Mouse (Mus musculus) hindbrain, embryonic 13.5 days (tissue): ENCODE measurements around the gene Smg6. TPM values are rescaled to one million over a fixed set of nuclear protein-coding genes. Genes with fewer than 3 reads are reported as not detected.

Experiments used
- ATAC-seq: fragments of 200-750 bp; cut with Nextera tagmentation; 2 replicates; pipeline ENCODE4 v1.8.0; 2017; ENCODE audit warnings: moderate TSS enrichment; ENCODE audit not compliant: low FRiP score
- H3K27ac ChIP-seq: fragments of 300-500 bp; sonication (generic); 2 replicates; pipeline ENCODE4 v1.5.1; 2015; ENCODE audit warnings: inconsistent platforms, mild to moderate bottlenecking, moderate library complexity
- H3K27me3 ChIP-seq: fragments of 300-500 bp; sonication (generic); 2 replicates; pipeline ENCODE4 v1.6.1; 2015; ENCODE audit warnings: mild to moderate bottlenecking, inconsistent platforms
- H3K36me3 ChIP-seq: fragments of 300-500 bp; sonication (generic); 2 replicates; pipeline ENCODE4 v1.6.1; 2015; ENCODE audit warnings: mild to moderate bottlenecking, inconsistent platforms
- H3K4me1 ChIP-seq: fragments of 300-500 bp; sonication (generic); replicated peaks from 2 replicates; pipeline ENCODE4 v1.6.1; 2015; ENCODE audit warnings: inconsistent platforms
- H3K4me2 ChIP-seq: fragments of 300-500 bp; sonication (generic); 2 replicates; pipeline ENCODE4 v1.6.1; 2015; ENCODE audit warnings: inconsistent platforms, mild to moderate bottlenecking, moderate library complexity
- H3K4me3 ChIP-seq: fragments of 300-500 bp; sonication (generic); 2 replicates; pipeline ENCODE4 v1.5.1; 2015; ENCODE audit warnings: mild to moderate bottlenecking, inconsistent platforms
- H3K9ac ChIP-seq: fragments of 300-500 bp; sonication (generic); 2 replicates; pipeline ENCODE4 v1.6.1; 2015; ENCODE audit warnings: mild to moderate bottlenecking, inconsistent platforms
- H3K9me3 ChIP-seq: fragments of 300-500 bp; sonication (generic); 2 replicates; pipeline ENCODE4 v1.6.1; 2016; ENCODE audit warnings: inconsistent platforms
- WGBS: fragments of 180-500 bp; shearing (Covaris S2); methylation state at CpG from one replicate; pipeline ENCODE4 v1.1.7; 2015; 5-methylcytosine and 5-hydroxymethylcytosine counted together
- polyA plus RNA-seq: library from polyadenylated mRNA; unstranded; fragments of >200 nt; fragmentation: Nextera tagmentation; extraction: Ambion mirVana; gene quantifications from 2 replicates; pipeline ENCODE4 v1.2.1, GENCODE M21; 2015

Smg6 gene
- polyA plus RNA-seq, 1 experiment from 2014 or later = 17.8 TPM

DNA sequence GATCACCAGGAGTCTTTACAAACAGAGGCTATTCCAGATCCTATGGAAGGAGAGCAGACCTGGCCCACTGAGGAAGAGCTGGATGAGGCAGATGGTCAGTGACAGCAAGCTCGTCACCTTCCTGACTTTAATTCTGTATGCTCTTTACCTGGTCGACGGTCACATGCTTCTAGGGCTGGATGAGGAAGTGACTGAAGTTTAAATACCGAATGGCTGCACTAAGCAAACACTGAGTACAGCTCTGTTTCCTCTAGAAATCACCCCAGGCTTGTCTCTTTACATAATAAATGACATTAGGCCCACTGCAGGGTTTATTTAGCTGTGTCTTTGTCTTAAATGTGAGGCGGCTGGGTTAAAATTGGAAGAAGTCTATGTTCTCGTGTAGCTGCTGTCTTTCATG, 24.1 kb upstream of the Smg6 start:
- Histone ChIP-seq H3K9ac (no peak overlapping the region), H3K4me3 (no peak overlapping the region), H3K4me1 (peaks cover 25% of the 10 kb centered on the region), H3K36me3 (peaks cover 70% of the 10 kb centered on the region), H3K27ac (no peak overlapping the region), H3K27me3 (no peaks in the 10 kb centered on the region), H3K9me3 (no peaks in the 10 kb centered on the region), H3K4me2 (no peak overlapping the region)
- no peak for ATAC-seq
- WGBS = 92% methylated on average over 6 of the region's 6 CpGs

DNA sequence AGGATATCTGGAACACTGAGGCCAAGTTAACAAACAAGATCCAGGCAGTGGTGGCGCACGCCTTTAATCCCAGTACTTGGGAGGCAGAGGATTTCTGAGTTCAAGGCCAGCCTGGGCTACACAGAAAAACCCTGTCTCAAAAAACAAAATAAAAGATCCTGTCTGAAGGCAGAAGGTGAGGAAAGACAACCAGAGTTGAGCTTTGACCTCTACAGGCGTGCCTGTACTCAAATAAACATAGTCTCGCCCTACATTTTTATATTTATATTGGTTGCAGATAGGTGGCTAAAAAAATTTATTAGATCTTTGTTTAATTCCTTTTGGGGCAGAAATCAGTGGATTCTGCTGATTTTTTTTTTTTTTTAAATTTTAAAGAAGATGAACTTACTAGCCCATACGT, 23.2 kb upstream of the Smg6 start:
- ATAC-seq = no peak
- no peaks in the 10 kb centered on the region for H3K9me3 ChIP-seq
- H3K27me3 ChIP-seq = no peaks in the 10 kb centered on the region
- WGBS = 93% methylated on average over 5 of the region's 5 CpGs
- peaks cover 22% of the 10 kb centered on the region for H3K4me1 ChIP-seq
- no peak overlapping the region for H3K4me2 ChIP-seq
- peaks cover 79% of the 10 kb centered on the region for H3K36me3 ChIP-seq
- H3K27ac ChIP-seq = no peak overlapping the region
- no peak overlapping the region for H3K4me3 ChIP-seq
- no peak overlapping the region for H3K9ac ChIP-seq

DNA sequence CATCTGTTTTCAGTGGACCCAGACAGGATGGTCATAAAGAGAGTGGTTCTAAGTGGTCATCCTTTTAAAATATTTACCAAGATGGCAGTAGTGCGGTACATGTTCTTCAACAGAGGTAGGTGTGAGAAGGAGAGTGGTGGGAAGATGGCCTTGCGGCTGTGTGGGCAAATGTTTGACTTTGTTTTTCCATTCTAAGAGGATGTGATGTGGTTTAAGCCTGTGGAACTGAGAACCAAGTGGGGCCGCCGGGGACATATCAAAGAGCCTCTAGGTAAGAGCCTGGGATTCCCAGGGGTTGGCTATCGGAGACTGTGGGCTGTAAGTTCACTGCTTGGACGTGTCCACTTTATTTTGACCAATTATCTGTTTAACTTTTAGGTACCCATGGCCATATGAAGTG, 17.8 kb upstream of the Smg6 start:
- H3K9me3 ChIP-seq = no peaks in the 10 kb centered on the region
- H3K4me2 ChIP-seq = no peak overlapping the region
- 96% methylated on average over 6 of the region's 6 CpGs for whole genome bisulfite sequencing
- no peak overlapping the region for H3K4me3 ChIP-seq
- no peak overlapping the region for H3K27ac ChIP-seq
- H3K36me3 ChIP-seq = peaks cover 78% of the 10 kb centered on the region
- H3K9ac ChIP-seq = no peak overlapping the region
- ATAC-seq = no peak
- no peaks in the 10 kb centered on the region for H3K4me1 ChIP-seq
- H3K27me3 ChIP-seq = no peaks in the 10 kb centered on the region

DNA sequence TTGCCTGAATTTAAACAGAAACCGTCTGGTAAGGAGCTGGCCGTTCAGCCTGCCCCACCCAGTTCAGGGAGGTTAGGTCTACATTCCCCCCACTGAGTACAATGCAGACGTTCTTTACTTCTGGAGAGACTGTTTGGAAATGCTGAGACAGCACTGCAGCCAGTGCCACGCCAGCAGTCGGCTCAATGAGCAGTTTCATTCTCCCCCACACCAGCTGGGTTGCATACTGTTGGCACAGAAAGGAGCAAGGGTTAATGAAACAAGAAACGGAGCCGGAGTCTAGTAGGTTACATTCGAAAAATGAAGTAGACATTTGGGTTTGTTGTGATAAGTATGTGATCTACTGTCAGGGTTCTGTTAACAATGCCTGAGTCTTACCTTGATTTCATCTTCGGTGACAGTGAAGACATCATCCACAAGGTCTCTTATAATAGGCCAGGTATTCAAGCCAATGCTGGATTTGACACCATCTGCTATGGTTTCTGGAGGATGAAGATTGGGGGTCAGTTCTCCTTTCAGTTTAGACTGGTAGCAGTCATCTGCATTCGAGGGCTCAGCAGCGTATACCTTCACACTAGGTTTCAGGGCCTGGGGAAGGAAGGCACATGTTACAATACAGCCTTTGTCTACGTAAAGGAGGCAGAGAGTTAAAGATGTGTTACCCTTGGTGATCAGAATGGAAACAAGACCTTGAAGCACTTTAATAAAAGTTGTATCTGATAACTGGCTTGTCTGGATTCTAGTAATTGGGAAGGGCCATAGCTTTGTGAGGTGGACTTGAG, 16.8 kb upstream of the Smg6 start:
- no peak for ATAC-seq
- H3K27me3 ChIP-seq = no peaks in the 10 kb centered on the region
- H3K9me3 ChIP-seq = no peaks in the 10 kb centered on the region
- no peak overlapping the region for H3K4me2 ChIP-seq
- no peaks in the 10 kb centered on the region for H3K4me1 ChIP-seq
- no peak overlapping the region for H3K9ac ChIP-seq
- H3K36me3 ChIP-seq = peaks cover 69% of the 10 kb centered on the region
- WGBS = 87% methylated on average over 12 of the region's 12 CpGs
- no peak overlapping the region for H3K27ac ChIP-seq
- no peak overlapping the region for H3K4me3 ChIP-seq

DNA sequence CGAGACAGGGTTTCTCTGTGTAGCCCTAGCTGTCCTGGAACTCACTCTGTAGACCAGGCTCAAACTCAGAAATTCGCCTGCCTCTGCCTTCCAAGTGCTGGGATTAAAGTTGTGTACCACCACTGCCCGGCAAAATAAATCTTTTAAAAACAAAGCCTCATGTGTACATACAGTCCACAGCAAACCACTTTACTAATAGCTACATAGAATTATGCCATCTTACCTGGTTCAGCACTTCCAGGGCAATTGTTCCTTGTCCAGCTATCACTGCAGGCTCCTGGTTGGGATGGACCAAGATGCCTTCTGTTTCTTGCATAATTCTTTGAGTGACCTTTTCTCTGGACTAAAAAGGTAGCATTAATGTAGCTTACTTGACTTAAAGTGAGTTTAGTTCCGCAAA, 15.6 kb upstream of the Smg6 start:
- Histone ChIP-seq H3K4me1 (no peaks in the 10 kb centered on the region), H3K27ac (no peak overlapping the region), H3K36me3 (peaks cover 57% of the 10 kb centered on the region), H3K27me3 (no peaks in the 10 kb centered on the region), H3K9ac (no peak overlapping the region), H3K9me3 (no peaks in the 10 kb centered on the region), H3K4me2 (no peak overlapping the region), H3K4me3 (no peak overlapping the region)
- ATAC-seq = no peak
- 86% methylated on average over 4 of the region's 4 CpGs for WGBS

DNA sequence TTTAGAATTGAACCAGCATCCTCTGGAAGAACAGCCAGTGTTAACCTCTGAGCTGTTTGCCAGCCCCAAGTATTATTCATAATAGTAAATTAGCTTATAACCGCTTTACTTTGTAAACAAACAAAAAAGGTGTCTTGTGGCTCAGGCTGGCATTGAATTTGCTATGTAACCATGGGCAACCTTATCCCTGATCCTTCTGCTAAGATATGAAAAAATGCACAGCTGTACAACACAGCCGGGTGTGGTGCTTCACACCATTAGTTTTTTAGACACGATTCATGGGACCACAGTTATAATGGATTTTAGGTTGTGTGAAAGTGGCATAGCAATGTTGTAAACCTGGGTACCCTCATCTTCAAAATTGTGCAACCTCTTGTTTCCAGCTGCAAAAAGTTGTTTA, 13.1 kb upstream of the Smg6 start:
- no peaks in the 10 kb centered on the region for H3K27me3 ChIP-seq
- H3K4me3 ChIP-seq = no peak overlapping the region
- no peaks in the 10 kb centered on the region for H3K9me3 ChIP-seq
- no peak overlapping the region for H3K4me2 ChIP-seq
- H3K4me1 ChIP-seq = no peaks in the 10 kb centered on the region
- H3K9ac ChIP-seq = no peak overlapping the region
- H3K27ac ChIP-seq = no peak overlapping the region
- 88% methylated on average over 3 of the region's 3 CpGs for WGBS
- no peak for ATAC-seq
- H3K36me3 ChIP-seq = peaks cover 39% of the 10 kb centered on the region

DNA sequence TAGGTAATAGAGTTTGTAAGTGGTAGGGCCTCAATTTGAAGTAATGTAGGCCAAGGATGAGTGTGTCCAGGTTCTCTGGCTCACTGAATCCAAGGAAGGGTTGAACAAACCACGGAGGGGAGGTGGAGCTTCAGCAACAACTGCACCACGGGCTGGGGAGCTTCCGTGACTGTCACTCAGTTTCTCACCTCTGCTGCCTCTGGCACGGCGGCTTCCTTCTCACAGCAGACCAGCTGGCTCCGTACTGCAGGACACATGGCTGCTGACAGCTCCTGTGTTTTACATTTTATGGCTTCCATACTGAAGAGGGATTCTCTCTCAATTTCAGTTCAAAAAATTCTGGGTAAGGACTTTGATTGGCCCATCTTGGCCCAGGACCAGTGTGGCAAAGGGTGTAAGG, 6.4 kb upstream of the Smg6 start:
- peaks cover 17% of the 10 kb centered on the region for H3K4me1 ChIP-seq
- no peak overlapping the region for H3K9ac ChIP-seq
- no peak for ATAC-seq
- no peaks in the 10 kb centered on the region for H3K27me3 ChIP-seq
- 86% methylated on average over 6 of the region's 6 CpGs for WGBS
- H3K9me3 ChIP-seq = no peaks in the 10 kb centered on the region
- no peak overlapping the region for H3K27ac ChIP-seq
- H3K36me3 ChIP-seq = peaks cover 30% of the 10 kb centered on the region
- no peak overlapping the region for H3K4me2 ChIP-seq
- no peak overlapping the region for H3K4me3 ChIP-seq

DNA sequence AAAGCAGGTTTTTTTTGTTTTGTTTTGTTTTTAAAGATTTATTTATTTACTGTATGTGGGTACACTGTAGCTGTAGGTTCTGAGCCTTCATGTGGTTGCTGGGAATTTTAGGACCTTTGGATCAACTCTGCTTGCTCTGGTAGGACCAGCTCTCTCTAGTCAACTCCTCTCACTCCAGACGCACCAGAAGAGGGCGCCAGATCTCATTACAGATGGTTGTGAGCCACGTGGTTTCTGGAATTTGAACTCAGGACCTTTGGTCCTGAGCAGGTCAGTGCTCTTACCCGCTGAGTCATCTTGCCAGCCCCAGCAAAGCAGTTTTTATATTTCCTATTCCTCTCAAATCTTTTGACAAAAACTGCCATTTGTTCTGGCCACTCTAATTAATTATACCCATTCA, 1.5 kb upstream of the Smg6 start:
- H3K36me3 ChIP-seq = peaks cover 6% of the 10 kb centered on the region
- peaks cover 35% of the 10 kb centered on the region for H3K4me1 ChIP-seq
- 67% methylated on average over 4 of the region's 4 CpGs for WGBS
- no peaks in the 10 kb centered on the region for H3K27me3 ChIP-seq
- no peak overlapping the region for H3K27ac ChIP-seq
- no peak overlapping the region for H3K9ac ChIP-seq
- no peaks in the 10 kb centered on the region for H3K9me3 ChIP-seq
- peak overlapping the region; percentile 69; the same call in 1 of the 2 replicates for H3K4me2 ChIP-seq
- ATAC-seq = no peak
- peak overlapping the region; percentile 90 for H3K4me3 ChIP-seq

DNA sequence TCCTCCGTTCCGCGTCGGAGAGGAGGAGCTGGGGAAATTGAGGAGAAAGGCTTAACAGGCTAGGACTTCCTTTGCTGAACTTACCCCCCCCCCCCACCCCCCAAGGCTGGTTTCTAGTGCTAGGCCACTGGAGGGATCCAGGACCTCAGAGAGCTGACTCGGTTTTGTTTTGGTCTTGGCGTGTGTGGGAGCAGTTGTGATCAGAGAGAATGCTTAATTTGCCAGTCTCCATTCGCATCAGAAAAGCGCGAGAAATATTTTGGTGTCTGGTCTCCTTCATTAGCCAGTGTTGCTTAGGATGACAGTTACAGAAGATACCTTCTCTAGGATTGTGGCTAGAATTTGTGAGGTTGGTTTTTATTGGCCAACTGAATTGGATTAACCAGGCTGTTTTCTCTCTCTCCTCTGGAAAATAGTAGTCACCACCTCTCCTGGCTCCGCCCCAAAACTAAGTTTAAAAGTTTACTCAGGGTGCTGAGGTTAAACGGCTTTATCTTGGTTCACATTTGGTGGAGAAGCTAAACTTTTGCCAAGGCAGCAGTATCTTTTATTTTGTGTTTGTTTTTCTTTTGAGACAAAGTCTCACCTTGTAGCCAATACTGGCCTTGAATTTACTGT, 874 bp downstream of the Smg6 start:
- Histone ChIP-seq H3K4me3 (peak overlapping the region; percentile 90), H3K9me3 (no peaks in the 10 kb centered on the region), H3K9ac (peak overlapping the region; percentile 93), H3K36me3 (peaks cover 15% of the 10 kb centered on the region), H3K4me1 (peaks cover 36% of the 10 kb centered on the region), H3K27ac (peak overlapping the region; percentile 98), H3K4me2 (peak overlapping the region; percentile 69), H3K27me3 (no peaks in the 10 kb centered on the region)
- WGBS = 6% methylated on average over 11 of the region's 11 CpGs
- no peak; the same call in 1 of the 2 replicates for ATAC-seq

DNA sequence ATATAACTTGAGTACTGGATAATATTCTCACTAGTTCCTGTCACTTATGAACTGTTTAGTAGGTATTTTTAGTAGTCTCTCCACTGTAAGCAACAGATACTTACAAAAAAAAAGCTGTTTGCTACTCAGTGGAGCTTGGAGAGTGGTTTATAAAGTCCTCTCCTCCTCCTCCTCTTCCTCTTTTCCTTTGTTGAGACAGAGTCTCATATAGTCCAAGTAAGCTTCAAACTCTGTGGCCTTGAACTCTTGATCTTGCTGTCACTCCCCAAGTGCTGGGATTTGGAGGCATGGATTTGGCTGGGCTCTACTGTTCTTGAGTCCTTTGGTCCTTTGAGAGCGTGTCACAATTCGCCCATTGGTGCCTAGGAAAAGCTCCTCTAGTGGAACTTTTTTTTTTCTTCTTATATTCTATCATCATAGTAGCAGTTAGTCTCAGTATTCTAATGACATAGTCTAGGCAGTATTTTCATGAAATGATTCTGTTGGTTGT, 1.7 kb downstream of the Smg6 start:
- no peak overlapping the region for H3K9ac ChIP-seq
- WGBS = 91% methylated on average over 2 of the region's 2 CpGs
- no peak for ATAC-seq
- peak overlapping the region; percentile 69 for H3K4me2 ChIP-seq
- H3K27me3 ChIP-seq = no peaks in the 10 kb centered on the region
- no peak overlapping the region for H3K27ac ChIP-seq
- H3K4me1 ChIP-seq = peaks cover 36% of the 10 kb centered on the region
- H3K36me3 ChIP-seq = peaks cover 23% of the 10 kb centered on the region
- no peak overlapping the region for H3K4me3 ChIP-seq
- no peaks in the 10 kb centered on the region for H3K9me3 ChIP-seq

DNA sequence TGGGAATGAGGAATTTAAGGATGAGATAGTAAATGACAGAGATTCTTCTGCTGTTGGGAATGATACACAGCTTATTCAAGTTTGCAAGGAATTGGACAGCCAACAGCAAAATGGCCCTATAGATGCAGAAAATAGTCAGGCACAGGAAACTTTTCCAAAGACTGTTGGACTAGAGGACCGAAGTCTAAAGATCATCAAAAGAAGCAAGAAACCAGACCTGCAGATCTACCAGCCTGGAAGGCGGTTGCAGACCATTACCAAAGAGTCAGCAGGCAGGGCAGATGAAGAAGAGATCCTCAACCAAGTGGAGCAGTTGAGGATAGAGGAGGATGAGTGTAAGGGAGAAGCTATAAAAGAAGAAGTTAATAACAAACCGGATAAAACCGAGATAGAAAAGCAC, 3.5 kb downstream of the Smg6 start:
- no peak for ATAC-seq
- no peaks in the 10 kb centered on the region for H3K9me3 ChIP-seq
- no peak overlapping the region for H3K4me2 ChIP-seq
- peaks cover 25% of the 10 kb centered on the region for H3K4me1 ChIP-seq
- no peak overlapping the region for H3K9ac ChIP-seq
- H3K4me3 ChIP-seq = no peak overlapping the region
- peaks cover 42% of the 10 kb centered on the region for H3K36me3 ChIP-seq
- no peak overlapping the region for H3K27ac ChIP-seq
- 75% methylated on average over 4 of the region's 4 CpGs for WGBS
- H3K27me3 ChIP-seq = no peaks in the 10 kb centered on the region

DNA sequence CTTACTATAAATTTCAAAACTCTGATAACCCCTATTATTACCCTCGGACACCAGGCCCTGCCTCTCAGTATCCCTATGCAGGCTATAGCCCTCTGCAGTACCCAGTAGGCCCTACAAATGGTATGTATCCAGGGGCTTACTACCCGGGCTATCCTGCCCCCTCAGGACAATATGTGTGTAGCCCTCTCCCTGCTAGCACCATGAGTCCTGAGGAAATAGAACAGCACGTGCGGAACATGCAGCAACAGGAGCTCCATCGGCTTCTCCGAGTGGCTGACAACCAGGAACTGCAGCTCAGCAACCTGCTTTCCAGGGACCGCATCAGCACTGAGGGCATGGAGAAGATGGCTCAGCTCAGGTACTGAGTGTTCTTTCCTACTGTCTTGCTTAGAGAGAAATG, 4.8 kb downstream of the Smg6 start:
- no peak overlapping the region for H3K27ac ChIP-seq
- WGBS = 89% methylated on average over 7 of the region's 7 CpGs
- H3K36me3 ChIP-seq = peaks cover 53% of the 10 kb centered on the region
- no peak for ATAC-seq
- no peaks in the 10 kb centered on the region for H3K27me3 ChIP-seq
- peaks cover 17% of the 10 kb centered on the region for H3K4me1 ChIP-seq
- no peak overlapping the region for H3K9ac ChIP-seq
- no peaks in the 10 kb centered on the region for H3K9me3 ChIP-seq
- H3K4me3 ChIP-seq = no peak overlapping the region
- no peak overlapping the region for H3K4me2 ChIP-seq

DNA sequence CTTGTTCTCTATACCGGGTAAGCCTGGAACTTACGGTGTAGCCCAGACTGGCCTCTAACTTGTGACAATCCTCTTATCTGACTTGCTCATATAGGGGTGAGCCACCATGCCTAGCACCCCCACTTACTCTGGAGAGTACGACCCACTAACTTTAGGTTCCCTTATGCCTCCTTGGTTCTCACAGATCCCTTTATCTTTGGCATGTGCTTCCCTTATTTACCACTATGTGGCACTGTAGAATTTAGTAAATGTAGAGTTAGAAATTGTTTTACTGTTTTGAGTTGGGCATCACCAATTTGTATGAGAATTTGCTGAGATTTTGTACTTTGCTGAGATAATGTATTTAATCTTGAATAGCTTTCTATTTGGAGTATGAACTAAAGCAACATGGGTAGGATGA, 20.7 kb downstream of the Smg6 start:
- Histone ChIP-seq H3K36me3 (peaks cover 34% of the 10 kb centered on the region), H3K27me3 (no peaks in the 10 kb centered on the region), H3K9me3 (no peaks in the 10 kb centered on the region), H3K4me3 (no peak overlapping the region), H3K27ac (no peak overlapping the region), H3K9ac (no peak overlapping the region), H3K4me1 (no peaks in the 10 kb centered on the region), H3K4me2 (no peak overlapping the region)
- WGBS = 77% methylated on average over 3 of the region's 3 CpGs
- ATAC-seq = no peak
